Mouse (Mus musculus): ENCODE results near the gene Tenm1.

GRCm38 (mm10) chrX:42540030-42540755, 888.7 kb downstream of the Tenm1 start:
- TF ChIP-seq CTCF (IDR thresholded peaks at IDR 0.05; ENCODE audit: low read depth, low read length) (no peak), TAL1 (conservative IDR thresholded peaks at IDR 0.05; ENCODE audit: low read depth, low read length) (no peak), GATA1 (IDR thresholded peaks at IDR 0.05; ENCODE audit: borderline replicate concordance, low read length) (no peak), GATA2 (IDR thresholded peaks at IDR 0.05; ENCODE audit: borderline replicate concordance, low read depth, low read length) (no peak), POLR2AphosphoS5 (IDR thresholded peaks at IDR 0.05; ENCODE audit: insufficient replicate concordance, low read depth, low read length) (no peak)

All from G1E (cell line).